Comparison of ENCODE assay signal across 25 mouse cellular contexts in the genomic region with DNA sequence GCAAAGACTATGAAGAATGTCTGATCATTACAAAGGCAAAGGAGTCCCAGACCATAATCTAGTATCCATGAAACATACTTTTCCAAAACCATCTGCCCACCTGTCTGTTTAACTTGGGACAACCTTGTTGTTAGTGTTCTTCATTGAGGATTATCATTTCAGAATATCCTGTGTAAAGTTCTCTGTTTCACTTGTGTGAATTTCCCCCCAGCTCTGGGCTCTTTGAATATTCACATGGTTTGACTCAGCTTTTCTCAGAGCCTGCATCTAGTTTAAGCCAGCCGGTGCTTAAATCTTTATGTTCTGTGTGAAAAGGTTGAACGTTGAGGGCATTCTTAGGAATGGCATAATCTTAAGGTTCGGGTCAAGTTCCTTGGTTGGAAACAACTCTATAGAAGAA.
"Had no signal": no experiment of that assay in that cellular context is flagged by ENCODE, and none has a peak within 500 bp of the region (broad histone marks: within the 10 kb centered on the region; RNA-seq: fewer than 3 reads in every experiment).

No protein-coding gene starts in this region.

- H3K9ac ChIP-seq: embryonic facial prominence, embryonic 12.5 days; embryonic facial prominence, embryonic 13.5 days; embryonic facial prominence, embryonic 15.5 days; forebrain, embryonic 12.5 days; forebrain, embryonic 13.5 days; forebrain, embryonic 15.5 days; forebrain, postnatal 0 days had no signal

- H3K27me3 ChIP-seq: embryonic facial prominence, embryonic 13.5 days; embryonic facial prominence, embryonic 15.5 days; forebrain, embryonic 12.5 days; forebrain, embryonic 13.5 days; forebrain, embryonic 15.5 days had no signal

- H3K9me3 ChIP-seq: embryonic facial prominence, embryonic 10.5 days; embryonic facial prominence, embryonic 12.5 days; embryonic facial prominence, embryonic 13.5 days; embryonic facial prominence, embryonic 15.5 days; forebrain, embryonic 10.5 days; forebrain, embryonic 12.5 days; forebrain, embryonic 13.5 days; forebrain, embryonic 15.5 days; heart, embryonic 10.5 days had no signal

- H3K36me3 ChIP-seq: embryonic facial prominence, embryonic 10.5 days; embryonic facial prominence, embryonic 12.5 days; embryonic facial prominence, embryonic 13.5 days; embryonic facial prominence, embryonic 15.5 days; forebrain, embryonic 10.5 days; forebrain, embryonic 12.5 days; forebrain, embryonic 15.5 days; heart, embryonic 10.5 days had no signal

- DNase-seq: cerebellum, adult 9-11 months; cerebellum, postnatal 10 days; cerebellum, postnatal 14 days; cerebellum, postnatal 25 days; cerebellum, postnatal 36 days; embryo, embryonic 11 days; forebrain, postnatal 0 days; gastrocnemius, adult 2 months; gastrocnemius, postnatal 10 days; gastrocnemius, postnatal 14 days; gastrocnemius, postnatal 25 days; gastrocnemius, postnatal 36 days; heart, adult 11 months; heart, adult 18-20 months; heart, adult 2 months had no signal

- H3K27ac ChIP-seq: embryonic facial prominence, embryonic 10.5 days; embryonic facial prominence, embryonic 12.5 days; embryonic facial prominence, embryonic 13.5 days; embryonic facial prominence, embryonic 15.5 days; forebrain, embryonic 10.5 days; forebrain, embryonic 12.5 days; forebrain, embryonic 13.5 days; forebrain, embryonic 15.5 days; gastrocnemius, adult 2 months; heart, adult 2 months; heart, embryonic 10.5 days had no signal

- H3K4me2 ChIP-seq: embryonic facial prominence, embryonic 12.5 days; embryonic facial prominence, embryonic 13.5 days; embryonic facial prominence, embryonic 15.5 days; forebrain, embryonic 12.5 days; forebrain, embryonic 13.5 days; forebrain, embryonic 15.5 days had no signal

- H3K4me1 ChIP-seq: embryonic facial prominence, embryonic 12.5 days; heart, embryonic 10.5 days had no signal

- H3K4me3 ChIP-seq: embryonic facial prominence, embryonic 10.5 days; embryonic facial prominence, embryonic 12.5 days; embryonic facial prominence, embryonic 13.5 days; embryonic facial prominence, embryonic 15.5 days; erythroblast, embryonic 14.5 days; forebrain, embryonic 10.5 days; forebrain, embryonic 12.5 days; forebrain, embryonic 13.5 days; forebrain, embryonic 15.5 days; gastrocnemius, adult 2 months; heart, adult 2 months; heart, embryonic 10.5 days had no signal
